Mouse (Mus musculus): ENCODE data around the gene Klhl41. TPM values are rescaled to one million over a fixed set of nuclear protein-coding genes. Genes with fewer than 3 reads are reported as not detected.

The Klhl41 gene
- polyA plus RNA-seq, 1 experiment from 2014 or later: 0.25 TPM

DNA sequence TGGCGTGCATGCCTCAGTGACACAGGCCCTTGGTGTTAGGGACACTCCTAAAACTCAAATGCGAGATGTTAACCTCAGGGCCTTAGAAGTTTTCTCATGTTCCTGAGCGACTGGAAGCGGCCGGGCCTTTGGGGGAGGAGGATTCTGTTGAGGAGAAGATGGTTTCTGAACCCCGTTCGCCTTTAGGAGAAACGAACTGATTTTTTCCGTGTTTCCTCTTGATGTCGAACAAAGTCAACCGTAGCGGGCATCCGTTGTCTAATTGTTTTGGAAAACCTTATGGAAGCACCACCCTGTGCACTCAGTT, 53.6 kb downstream of the Klhl41 start:
- H3K4me1 ChIP-seq: peaks cover 22% of the 10 kb centered on the region
- H3K4me2 ChIP-seq (replicated peaks): peak overlapping the region; percentile 74
- H3K4me3 ChIP-seq: peak overlapping the region; percentile 97
- WGBS: 0% methylated on average over 12 of the region's 13 CpGs
- H3K27ac ChIP-seq (replicated peaks): peak overlapping the region; percentile 88
- H3K9me3 ChIP-seq: no peaks in the 10 kb centered on the region
- peak overlapping the region; percentile 84 for H3K9ac ChIP-seq (replicated peaks)
- H3K36me3 ChIP-seq: no peaks in the 10 kb centered on the region
- peaks cover 3% of the 10 kb centered on the region; the same call in 1 of the 2 replicates for H3K27me3 ChIP-seq
- no peak for ATAC-seq (replicated peaks)

Other genes starting within 250 kb of the Klhl41 start
- 0.24 and 0.47 TPM in 2 replicates for gene Lrp2, start 84.1 kb upstream of the Klhl41 start, polyA plus RNA-seq (2015; fragmentation: Nextera tagmentation; extraction: Ambion mirVana)
- 20.0 and 21.7 TPM in 2 replicates for gene Bbs5, start 22.9 kb upstream of the Klhl41 start, polyA plus RNA-seq (2015; fragmentation: Nextera tagmentation; extraction: Ambion mirVana)
- gene Fastkd1, start 43.4 kb downstream of the Klhl41 start, polyA plus RNA-seq (2015; fragmentation: Nextera tagmentation; extraction: Ambion mirVana): 14.2 and 15.4 TPM in 2 replicates
- 129 and 138 TPM in 2 replicates for gene Ppig, start 52.4 kb downstream of the Klhl41 start, polyA plus RNA-seq (2015; fragmentation: Nextera tagmentation; extraction: Ambion mirVana)
- 2.6 and 3.1 TPM in 2 replicates for gene Ccdc173, start 119.5 kb downstream of the Klhl41 start, polyA plus RNA-seq (2015; fragmentation: Nextera tagmentation; extraction: Ambion mirVana)
- 36.7 and 38.5 TPM in 2 replicates for gene Phospho2, start 119.5 kb downstream of the Klhl41 start, polyA plus RNA-seq (2015; fragmentation: Nextera tagmentation; extraction: Ambion mirVana)
- gene Klhl23, start 151.8 kb downstream of the Klhl41 start, polyA plus RNA-seq (2015; fragmentation: Nextera tagmentation; extraction: Ambion mirVana): 64.5 TPM in 2 replicates
- gene Ssb, start 191.4 kb downstream of the Klhl41 start, polyA plus RNA-seq (2015; fragmentation: Nextera tagmentation; extraction: Ambion mirVana): 299 and 312 TPM in 2 replicates
- 27.2 and 34.6 TPM in 2 replicates for gene Mettl5, start 215.5 kb downstream of the Klhl41 start, polyA plus RNA-seq (2015; fragmentation: Nextera tagmentation; extraction: Ambion mirVana)
- gene Ubr3, start 227.1 kb downstream of the Klhl41 start, polyA plus RNA-seq (2015; fragmentation: Nextera tagmentation; extraction: Ambion mirVana): 15.2 and 16.2 TPM in 2 replicates

Measured in forebrain, embryonic 15.5 days (tissue).